Comparison of ENCODE assay signal across 9 mouse cellular contexts in genomic region chr6:85160201-85160923, GRCm38 (mm10). TPM values are rescaled to one million over a fixed set of nuclear protein-coding genes. Genes with fewer than 3 reads are reported as not detected.
DNase-seq lines count a peak whose midpoint lies in the region; ATAC-seq and TF ChIP-seq lines count a peak whose summit lies in the region.
"Had no signal": no experiment of that assay in that cellular context is flagged by ENCODE, and none has a peak within 500 bp of the region (broad histone marks: within the 10 kb centered on the region; RNA-seq: fewer than 3 reads in every experiment).

No protein-coding gene starts in this region.

- H3K27me3 ChIP-seq in CH12.LX (replicated peaks), result peaks cover 43% of the 10 kb centered on the region
- no peaks in the 10 kb centered on the region for H3K27me3 ChIP-seq in lung, embryonic 14.5 days (ENCODE audit: insufficient read depth, low read length)

- TF ChIP-seq RAD21 in CH12.LX (IDR thresholded peaks at IDR 0.05; ENCODE audit: low read depth, low read length), result peak; percentile 36

- in situ Hi-C loops in CH12.LX (cut with MboI; ENCODE audit: low pct_ligation_motif_present, low pct_unique_long_range_greater_than_20kb, low sequenced_read_pairs), result loop anchor here (5.0 kb wide), 1 partner anchor 252 kb away; no protein-coding TSS in a partner anchor

- peak; percentile 71 for DNase-seq in CH12.LX (ENCODE audit: extremely low read depth)
- peak; percentile 64 to 67 for DNase-seq in adrenal gland, adult 18-20 months (ENCODE audit: low spot score in 2 of 2)
- peak; percentile 67 for DNase-seq in embryo, embryonic 11.5 days (ENCODE audit: low read depth, low spot score)
- DNase-seq in kidney, postnatal 4 days, result peak; percentile 91
- DNase-seq in lung, embryonic 14.5 days, result peak; percentile 92
- DNase-seq in right cerebral cortex, adult 18-20 months, result peak; percentile 66
- peak; percentile 79 for DNase-seq in urinary bladder, postnatal 14 days (ENCODE audit: low spot score)

- no peak overlapping the region for H3K4me3 ChIP-seq in CH12.LX (replicated peaks in 1 of 3; ENCODE audit: low read depth in 2 of 3, low read length in 2 of 3, poor library complexity in 1 of 3)
- no peak overlapping the region for H3K4me3 ChIP-seq in lung, embryonic 14.5 days (ENCODE audit: low read depth, low read length)
- H3K4me3 ChIP-seq: liver, embryonic 15.5 days had no signal

- no peak overlapping the region for H3K27ac ChIP-seq in CH12.LX (ENCODE audit: insufficient read depth, low read depth)
- no peak overlapping the region for H3K27ac ChIP-seq in lung, embryonic 14.5 days (ENCODE audit: low read depth)
- H3K27ac ChIP-seq: liver, embryonic 15.5 days had no signal

- no peak overlapping the region for H3K9ac ChIP-seq in CH12.LX (ENCODE audit: insufficient read depth, low read depth)
- no peak overlapping the region for H3K9ac ChIP-seq in lung, embryonic 14.5 days
- H3K9ac ChIP-seq: liver, embryonic 15.5 days had no signal

- no peak for TF ChIP-seq EP300 in CH12.LX (IDR thresholded peaks at IDR 0.05; ENCODE audit: low read length)

- ATAC-seq in granulocyte monocyte progenitor cell, adult 5-6 weeks (replicated peaks; ENCODE audit: poor library complexity, severe bottlenecking), result peak; percentile 85
- no peak for ATAC-seq in lung, embryonic 14.5 days (ENCODE audit: insufficient read depth)

- dilution Hi-C loops in CH12.LX (cut with MboI; ENCODE audit: extremely low pct_ligation_motif_present, extremely low pct_unique_long_range_greater_than_20kb, low sequenced_read_pairs), result no loop called here

- WGBS in lung, embryonic 14.5 days, result 33% methylated on average over 4 of the region's 4 CpGs

- no peak for TF ChIP-seq POLR2A in CH12.LX (IDR thresholded peaks at IDR 0.05; ENCODE audit: low read depth, low read length)

- no peaks in the 10 kb centered on the region for H3K79me2 ChIP-seq in CH12.LX (replicated peaks; ENCODE audit: control insufficient read depth, extremely low read depth, insufficient read depth, poor library complexity, severe bottlenecking)

- H3K4me1 ChIP-seq in CH12.LX (ENCODE audit: control insufficient read depth in 1 of 2, insufficient read depth in 2 of 2), result no peaks in the 10 kb centered on the region
- no peaks in the 10 kb centered on the region for H3K4me1 ChIP-seq in lung, embryonic 14.5 days (ENCODE audit: insufficient read depth)

- H3K9me3 ChIP-seq in CH12.LX (replicated peaks; ENCODE audit: low read length), result no peaks in the 10 kb centered on the region
- no peaks in the 10 kb centered on the region for H3K9me3 ChIP-seq in lung, embryonic 14.5 days (ENCODE audit: low read depth, low read length)
- H3K9me3 ChIP-seq: liver, embryonic 15.5 days had no signal

- no peaks in the 10 kb centered on the region for H3K36me3 ChIP-seq in CH12.LX (replicated peaks in 1 of 2; ENCODE audit: control insufficient read depth in 1 of 2, insufficient read depth in 1 of 2, low read length in 1 of 2)
- no peaks in the 10 kb centered on the region for H3K36me3 ChIP-seq in lung, embryonic 14.5 days (ENCODE audit: insufficient read depth)
- H3K36me3 ChIP-seq: liver, embryonic 15.5 days had no signal

- H3K4me2 ChIP-seq in CH12.LX (ENCODE audit: insufficient read depth, low read depth, poor library complexity, severe bottlenecking), result no peak overlapping the region
- no peak overlapping the region for H3K4me2 ChIP-seq in lung, embryonic 14.5 days
- H3K4me2 ChIP-seq: liver, embryonic 15.5 days had no signal

- peak; percentile 76 to 88 for TF ChIP-seq CTCF in CH12.LX (conservative IDR thresholded peaks at IDR 0.05 in 1 of 2, IDR thresholded peaks at IDR 0.05 in 1 of 2; ENCODE audit: low read depth in 2 of 2, low read length in 2 of 2)
- TF ChIP-seq CTCF in lung, embryonic 14.5 days (IDR thresholded peaks at IDR 0.05; ENCODE audit: low read depth), result peak; percentile 93

TF ChIP-seq in CH12.LX, 34 proteins besides CTCF, POLR2A, EP300 and RAD21:
- TF ChIP-seq SMC3 (IDR thresholded peaks at IDR 0.05; ENCODE audit: low read depth, low read length) (peak; percentile 48), SIN3A (IDR thresholded peaks at IDR 0.05; ENCODE audit: low read length) (no peak), MAX (IDR thresholded peaks at IDR 0.05; ENCODE audit: low read length) (no peak)
TF ChIP-seq in CH12.LX: peak in this region for 1.

RNA-seq across cellular contexts. Expression of gene Spr, which starts 22.8 kb away (rescaled TPM):
- total RNA-seq in CH12.LX (2012; rRNA removed) (64.4 and 70.8 TPM in 2 replicates), CH12.LX (2014; rRNA removed) (42.8 and 44.3 TPM in 2 replicates)
- polyA plus RNA-seq in CH12.LX (2012; ENCODE audit: insufficient read length, low read depth), result 69.3 and 76.7 TPM in 2 replicates
- total RNA-seq in adrenal gland, adult 18-20 months (2021), result 10 to 100 TPM; 67.1 to 77.5 TPM
- total RNA-seq in granulocyte monocyte progenitor cell, adult 5-6 weeks (2014; fragmentation: Nextera tagmentation), result 23.9 and 29.4 TPM in 2 replicates
- total RNA-seq in granulocyte monocyte progenitor cell, adult 5-6 weeks (2017), result 17.5 and 17.7 TPM in 2 replicates
- 83.3 and 90.9 TPM in 2 replicates for polyA plus RNA-seq in lung, embryonic 14.5 days (2014; fragmentation: Nextera tagmentation; extraction: Ambion mirVana)

RNA-seq across cellular contexts. Expression of gene Emx1, which starts 26.9 kb away (rescaled TPM):
- total RNA-seq in CH12.LX (2012; rRNA removed), result not detected in 2 replicates
- not detected in 2 replicates for total RNA-seq in CH12.LX (2014; rRNA removed)
- not detected in 2 replicates for polyA plus RNA-seq in CH12.LX (2012; ENCODE audit: insufficient read length, low read depth)
- total RNA-seq in adrenal gland, adult 18-20 months (2021), result not detected
- total RNA-seq in granulocyte monocyte progenitor cell, adult 5-6 weeks (2014; fragmentation: Nextera tagmentation), result not detected in 2 replicates
- not detected in 2 replicates for total RNA-seq in granulocyte monocyte progenitor cell, adult 5-6 weeks (2017)
- polyA plus RNA-seq in lung, embryonic 14.5 days (2014; fragmentation: Nextera tagmentation; extraction: Ambion mirVana), result 0.23 TPM in 1 of 2 replicates, not detected in the other
- polyA plus RNA-seq: liver, embryonic 15.5 days had no signal
